Mouse (Mus musculus): ENCODE measurements around the gene Col4a1. TPM values are rescaled to one million over a fixed set of nuclear protein-coding genes. Genes with fewer than 3 reads are reported as not detected.

The Col4a1 gene
- polyA plus RNA-seq, 1 experiment from 2014 or later = 250 TPM

DNA sequence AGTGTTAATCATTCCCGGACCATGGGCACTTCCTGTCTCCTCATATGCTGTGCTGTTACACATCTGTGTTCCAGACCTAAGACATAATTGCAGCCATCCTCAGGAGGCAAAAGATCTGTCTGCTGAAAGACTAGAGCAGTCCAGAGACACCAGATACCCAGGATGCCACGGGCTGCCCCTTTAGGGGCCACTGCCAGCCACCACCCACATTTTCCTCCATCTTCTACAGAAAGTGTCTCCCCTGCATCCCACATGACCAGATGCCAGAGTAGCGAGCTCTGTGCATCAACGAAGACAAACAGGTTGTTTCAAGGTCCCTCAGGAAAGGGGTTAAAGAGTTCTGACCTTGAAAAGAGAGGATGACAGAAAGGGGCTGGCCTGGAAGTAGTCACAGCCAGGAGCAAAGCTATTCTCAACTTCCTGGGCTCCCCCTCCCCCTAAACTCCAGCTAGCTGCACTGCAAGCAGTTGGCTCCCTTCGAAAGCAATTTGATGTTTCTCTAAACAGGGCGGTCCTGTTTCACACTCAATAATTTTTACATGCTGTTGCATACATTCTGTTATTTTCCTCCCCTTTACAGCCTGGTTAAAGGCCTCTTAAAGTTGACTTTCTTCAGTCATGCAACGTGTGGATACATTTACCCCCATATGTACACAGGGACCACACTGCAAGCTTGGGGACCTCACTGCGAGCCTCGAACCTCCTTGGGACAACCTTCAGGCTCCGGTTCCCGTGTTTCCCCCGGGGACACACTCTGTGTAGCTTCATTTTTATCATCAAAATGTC lies 13.9 kb downstream of the Col4a1 start:
- Histone ChIP-seq H3K4me3 (ENCODE audit: control insufficient read depth in 1 of 2, insufficient read depth in 1 of 2, low read depth in 1 of 2, low read length in 2 of 2) (no peak overlapping the region), H3K9ac (ENCODE audit: low read length) (peak overlapping the region; percentile 17; the same call in 1 of the 2 replicates), H3K4me2 (ENCODE audit: low read length) (no peak overlapping the region), H3K9me3 (ENCODE audit: control insufficient read depth, low read length) (no peaks in the 10 kb centered on the region), H3K27me3 (ENCODE audit: control insufficient read depth, insufficient read depth, low read length) (no peaks in the 10 kb centered on the region), H3K27ac (replicated peaks in 1 of 2; ENCODE audit: control insufficient read depth in 1 of 2, insufficient read depth in 1 of 2, low read depth in 2 of 2, low read length in 2 of 2) (peak overlapping the region; percentile 42 to 66), H3K36me3 (ENCODE audit: control insufficient read depth, insufficient read depth, low read length) (peaks cover 8% of the 10 kb centered on the region; the same call in 1 of the 2 replicates), H3K4me1 (ENCODE audit: control insufficient read depth in 2 of 2, insufficient read depth in 2 of 2, low read length in 2 of 2) (peaks cover 31 to 57% of the 10 kb centered on the region in 2 experiments)
- WGBS = 42% methylated on average over 12 of the region's 12 CpGs
- ATAC-seq (ENCODE audit: insufficient number of reproducible peaks, insufficient read depth, low FRiP score, low read depth) = no peak

GRCm38 (mm10) chr8:11297141-11297838 lies 15.3 kb downstream of the Col4a1 start:
- no peaks in the 10 kb centered on the region for H3K27me3 ChIP-seq (ENCODE audit: control insufficient read depth, insufficient read depth, low read length)
- 46% methylated on average over 8 of the region's 8 CpGs for WGBS
- peak overlapping the region; percentile 32 for H3K4me2 ChIP-seq (ENCODE audit: low read length)
- H3K27ac ChIP-seq (replicated peaks in 1 of 2; ENCODE audit: control insufficient read depth in 1 of 2, insufficient read depth in 1 of 2, low read depth in 2 of 2, low read length in 2 of 2) = peak overlapping the region; percentile 73 to 84
- no peak overlapping the region for H3K9ac ChIP-seq (ENCODE audit: low read length)
- H3K9me3 ChIP-seq (ENCODE audit: control insufficient read depth, low read length) = no peaks in the 10 kb centered on the region
- peaks cover 12% of the 10 kb centered on the region for H3K36me3 ChIP-seq (ENCODE audit: control insufficient read depth, insufficient read depth, low read length)
- H3K4me1 ChIP-seq (ENCODE audit: control insufficient read depth in 2 of 2, insufficient read depth in 2 of 2, low read length in 2 of 2) = peaks cover 31 to 57% of the 10 kb centered on the region in 2 experiments
- H3K4me3 ChIP-seq (ENCODE audit: control insufficient read depth in 1 of 2, insufficient read depth in 1 of 2, low read depth in 1 of 2, low read length in 2 of 2) = no peak overlapping the region
- ATAC-seq (ENCODE audit: insufficient number of reproducible peaks, insufficient read depth, low FRiP score, low read depth) = peak; percentile 31; the same call in 1 of the 2 replicates

- Histone ChIP-seq H3K4me3 (ENCODE audit: control insufficient read depth in 1 of 2, insufficient read depth in 1 of 2, low read depth in 1 of 2, low read length in 2 of 2) (no peak overlapping the region), H3K36me3 (ENCODE audit: control insufficient read depth, insufficient read depth, low read length) (peaks cover 13% of the 10 kb centered on the region), H3K9me3 (ENCODE audit: control insufficient read depth, low read length) (no peaks in the 10 kb centered on the region), H3K4me2 (ENCODE audit: low read length) (0 out of 2 replicates have a peak overlapping the region, but pooled peaks have one; percentile 32), H3K27me3 (ENCODE audit: control insufficient read depth, insufficient read depth, low read length) (no peaks in the 10 kb centered on the region), H3K9ac (ENCODE audit: low read length) (no peak overlapping the region), H3K4me1 (ENCODE audit: control insufficient read depth in 2 of 2, insufficient read depth in 2 of 2, low read length in 2 of 2) (peaks cover 31 to 57% of the 10 kb centered on the region in 2 experiments), H3K27ac (replicated peaks in 1 of 2; ENCODE audit: control insufficient read depth in 1 of 2, insufficient read depth in 1 of 2, low read depth in 2 of 2, low read length in 2 of 2) (peak overlapping the region; percentile 73 to 84; a peak in 3 of 4 replicates)
- ATAC-seq (ENCODE audit: insufficient number of reproducible peaks, insufficient read depth, low FRiP score, low read depth) = no peak
- 82% methylated on average over 10 of the region's 10 CpGs for WGBS
Measured at GRCm38 (mm10) chr8:11296282-11296943, 16.2 kb downstream of the Col4a1 start.

DNA sequence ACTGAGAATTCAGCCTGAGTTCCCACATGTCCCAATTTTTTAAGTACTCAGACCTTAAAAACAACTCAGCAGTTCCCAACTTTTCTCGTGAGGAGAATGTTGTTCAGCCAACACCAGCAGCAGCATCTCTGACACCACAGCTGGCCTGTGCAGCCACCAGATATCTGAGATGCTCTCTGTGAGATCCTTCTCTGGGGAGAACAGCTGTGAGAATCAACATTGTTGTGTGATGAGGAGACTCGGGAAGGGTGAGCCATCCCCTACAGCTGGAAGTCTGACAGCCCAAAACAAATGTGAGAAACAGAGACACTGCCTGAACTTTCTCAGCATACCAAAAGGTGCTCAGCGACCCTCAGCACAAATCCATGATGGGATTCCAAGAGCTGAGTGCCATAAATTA lies 20.0 kb downstream of the Col4a1 start:
- Histone ChIP-seq H3K36me3 (ENCODE audit: control insufficient read depth, insufficient read depth, low read length) (peaks cover 13% of the 10 kb centered on the region), H3K9ac (ENCODE audit: low read length) (no peak overlapping the region), H3K4me2 (ENCODE audit: low read length) (no peak overlapping the region), H3K27ac (replicated peaks in 1 of 2; ENCODE audit: control insufficient read depth in 1 of 2, insufficient read depth in 1 of 2, low read depth in 2 of 2, low read length in 2 of 2) (no peak overlapping the region), H3K27me3 (ENCODE audit: control insufficient read depth, insufficient read depth, low read length) (no peaks in the 10 kb centered on the region), H3K4me1 (ENCODE audit: control insufficient read depth in 2 of 2, insufficient read depth in 2 of 2, low read length in 2 of 2) (peaks cover 14 to 50% of the 10 kb centered on the region in 2 experiments), H3K4me3 (ENCODE audit: control insufficient read depth in 1 of 2, insufficient read depth in 1 of 2, low read depth in 1 of 2, low read length in 2 of 2) (no peak overlapping the region), H3K9me3 (ENCODE audit: control insufficient read depth, low read length) (no peaks in the 10 kb centered on the region)
- 38% methylated on average over 3 of the region's 3 CpGs for WGBS
- ATAC-seq (ENCODE audit: insufficient number of reproducible peaks, insufficient read depth, low FRiP score, low read depth) = no peak

- no peak overlapping the region for H3K9ac ChIP-seq (ENCODE audit: low read length)
- no peaks in the 10 kb centered on the region for H3K27me3 ChIP-seq (ENCODE audit: control insufficient read depth, insufficient read depth, low read length)
- H3K4me3 ChIP-seq (ENCODE audit: control insufficient read depth in 1 of 2, insufficient read depth in 1 of 2, low read depth in 1 of 2, low read length in 2 of 2) = no peak overlapping the region
- peaks cover 17% of the 10 kb centered on the region for H3K36me3 ChIP-seq (ENCODE audit: control insufficient read depth, insufficient read depth, low read length)
- WGBS = 0% methylated on average over 1 of the region's 1 CpGs
- no peak overlapping the region for H3K4me2 ChIP-seq (ENCODE audit: low read length)
- peaks cover 0 to 30% of the 10 kb centered on the region in 2 experiments; a peak in 3 of 4 replicates for H3K4me1 ChIP-seq (ENCODE audit: control insufficient read depth in 2 of 2, insufficient read depth in 2 of 2, low read length in 2 of 2)
- ATAC-seq (ENCODE audit: insufficient number of reproducible peaks, insufficient read depth, low FRiP score, low read depth) = no peak
- no peaks in the 10 kb centered on the region for H3K9me3 ChIP-seq (ENCODE audit: control insufficient read depth, low read length)
- no peak overlapping the region for H3K27ac ChIP-seq (replicated peaks in 1 of 2; ENCODE audit: control insufficient read depth in 1 of 2, insufficient read depth in 1 of 2, low read depth in 2 of 2, low read length in 2 of 2)
Measured at GRCm38 (mm10) chr8:11290533-11290932, 22.1 kb downstream of the Col4a1 start.

DNA sequence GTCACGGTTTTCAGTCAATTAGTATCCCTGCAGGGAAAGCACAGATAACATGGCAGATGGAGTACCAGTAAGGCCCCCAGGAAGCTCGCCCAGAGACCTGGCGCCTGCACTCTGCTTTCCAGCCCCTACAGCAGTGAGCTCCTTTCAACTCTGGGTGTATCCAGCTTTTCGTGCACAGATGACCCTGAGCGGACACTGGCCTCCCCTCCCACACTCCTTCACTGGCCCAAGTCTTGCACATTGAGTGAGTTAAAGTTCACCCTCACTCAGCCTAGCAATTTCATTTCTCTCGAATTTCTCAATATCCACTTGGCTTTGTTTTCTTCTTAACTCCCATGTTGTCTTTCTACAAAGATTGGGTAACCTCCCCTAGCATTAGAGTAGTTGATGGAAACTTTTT lies 24.3 kb downstream of the Col4a1 start:
- Histone ChIP-seq H3K4me2 (ENCODE audit: low read length) (no peak overlapping the region), H3K27ac (replicated peaks in 1 of 2; ENCODE audit: control insufficient read depth in 1 of 2, insufficient read depth in 1 of 2, low read depth in 2 of 2, low read length in 2 of 2) (no peak overlapping the region), H3K4me3 (ENCODE audit: control insufficient read depth in 1 of 2, insufficient read depth in 1 of 2, low read depth in 1 of 2, low read length in 2 of 2) (no peak overlapping the region), H3K27me3 (ENCODE audit: control insufficient read depth, insufficient read depth, low read length) (no peaks in the 10 kb centered on the region), H3K36me3 (ENCODE audit: control insufficient read depth, insufficient read depth, low read length) (peaks cover 15% of the 10 kb centered on the region), H3K9ac (ENCODE audit: low read length) (no peak overlapping the region), H3K4me1 (ENCODE audit: control insufficient read depth in 2 of 2, insufficient read depth in 2 of 2, low read length in 2 of 2) (peaks cover 9 to 35% of the 10 kb centered on the region in 2 experiments), H3K9me3 (ENCODE audit: control insufficient read depth, low read length) (no peaks in the 10 kb centered on the region)
- ATAC-seq (ENCODE audit: insufficient number of reproducible peaks, insufficient read depth, low FRiP score, low read depth) = no peak
- 67% methylated on average over 6 of the region's 6 CpGs for WGBS

- WGBS = 69% methylated on average over 3 of the region's 3 CpGs
- ATAC-seq (ENCODE audit: insufficient number of reproducible peaks, insufficient read depth, low FRiP score, low read depth) = no peak
- Histone ChIP-seq H3K9me3 (ENCODE audit: control insufficient read depth, low read length) (no peaks in the 10 kb centered on the region), H3K9ac (ENCODE audit: low read length) (no peak overlapping the region), H3K4me1 (ENCODE audit: control insufficient read depth in 2 of 2, insufficient read depth in 2 of 2, low read length in 2 of 2) (peaks cover 11 to 44% of the 10 kb centered on the region in 2 experiments), H3K4me3 (ENCODE audit: control insufficient read depth in 1 of 2, insufficient read depth in 1 of 2, low read depth in 1 of 2, low read length in 2 of 2) (no peak overlapping the region), H3K27ac (replicated peaks in 1 of 2; ENCODE audit: control insufficient read depth in 1 of 2, insufficient read depth in 1 of 2, low read depth in 2 of 2, low read length in 2 of 2) (no peak overlapping the region), H3K4me2 (ENCODE audit: low read length) (no peak overlapping the region), H3K36me3 (ENCODE audit: control insufficient read depth, insufficient read depth, low read length) (peaks cover 9% of the 10 kb centered on the region; the same call in 1 of the 2 replicates), H3K27me3 (ENCODE audit: control insufficient read depth, insufficient read depth, low read length) (no peaks in the 10 kb centered on the region)
Measured at GRCm38 (mm10) chr8:11287139-11287538, 25.5 kb downstream of the Col4a1 start.
